Mouse (Mus musculus) hindbrain, embryonic 10.5 days (tissue): Measurements from ENCODE around the gene Cga. TPM values are rescaled to one million over a fixed set of nuclear protein-coding genes. Genes with fewer than 3 reads are reported as not detected.

Experiments used
- polyA plus RNA-seq: library from polyadenylated mRNA; unstranded; fragments of >200 nt; fragmentation: Nextera tagmentation; extraction: Ambion mirVana; gene quantifications from 2 replicates; pipeline ENCODE4 v1.2.1, GENCODE M21; 2016

Cga gene
- polyA plus RNA-seq, 1 experiment from 2014 or later = 0.78 TPM

Other genes with a start within 250 kb of the Cga start
- 59.4 and 61.5 TPM in 2 replicates for gene Slc35a1, start 206.3 kb upstream of the Cga start, polyA plus RNA-seq
- 1.5 and 3.9 TPM in 2 replicates for gene Cfap206, start 163.6 kb upstream of the Cga start, polyA plus RNA-seq
- gene Gm136, start 137.5 kb upstream of the Cga start, polyA plus RNA-seq = not detected in 2 replicates
- 36.1 and 40.6 TPM in 2 replicates for gene Smim8, start 115.4 kb upstream of the Cga start, polyA plus RNA-seq
- gene Zfp292, start 10.8 kb upstream of the Cga start, polyA plus RNA-seq = 21.0 and 22.8 TPM in 2 replicates